Mouse (Mus musculus) heart, adult 2 months (tissue): ENCODE measurements around the gene Ccdc138. TPM values are rescaled to one million over a fixed set of nuclear protein-coding genes. Genes with fewer than 3 reads are reported as not detected.

Source experiments
- DNase-seq, 2 experiments: peaks; one replicate each; pipeline ENCODE4 v3.0.0; 2021
- H3K27ac ChIP-seq: fragments of 200-600 bp; 2 replicates; pipeline ENCODE4 v1.8.1; 2022
- H3K27me3 ChIP-seq: fragments of 200-500 bp; 2 replicates; pipeline ENCODE4 v1.6.1; 2012; ENCODE audit warnings: mild to moderate bottlenecking, low read length, inconsistent platforms, mixed read lengths; ENCODE audit not compliant: control insufficient read depth, insufficient read depth
- H3K36me3 ChIP-seq: fragments of 200-500 bp; 2 replicates; pipeline ENCODE4 v1.6.1; 2012; ENCODE audit warnings: low read length, inconsistent platforms; ENCODE audit not compliant: control insufficient read depth, insufficient read depth
- H3K4me1 ChIP-seq: fragments of 200-500 bp; 2 replicates; pipeline ENCODE4 v1.6.1; 2011; ENCODE audit warnings: low read length; ENCODE audit not compliant: control insufficient read depth, insufficient read depth
- H3K4me3 ChIP-seq: fragments of 200-600 bp; 2 replicates; pipeline ENCODE4 v1.8.1; 2022
- H3K79me2 ChIP-seq: fragments of 200-500 bp; replicated peaks from 2 replicates; pipeline ENCODE4 v1.6.1; 2012; ENCODE audit warnings: mild to moderate bottlenecking, inconsistent platforms, low read length, moderate library complexity, mixed read lengths; ENCODE audit not compliant: control insufficient read depth, insufficient read depth
- H3K9ac ChIP-seq: fragments of 200-500 bp; 2 replicates; pipeline ENCODE4 v1.6.1; 2012; ENCODE audit warnings: low read depth, mild to moderate bottlenecking, control low read depth, inconsistent platforms, low read length, mixed read lengths
- CTCF ChIP-seq: fragments of 200-600 bp; IDR thresholded peaks from 2 replicates; pipeline ENCODE4 v1.8.1; 2022; ENCODE audit warnings: antibody characterized with exemption, mild to moderate bottlenecking, moderate library complexity
- EP300 ChIP-seq: fragments of 200-500 bp; IDR thresholded peaks from 2 replicates; pipeline ENCODE4 v1.6.1; 2011; ENCODE audit warnings: low read depth, low read length, control low read depth; ENCODE audit not compliant: insufficient read depth
- POLR2A ChIP-seq: fragments of 200-500 bp; IDR thresholded peaks from 2 replicates; pipeline ENCODE4 v1.6.1; 2011; ENCODE audit warnings: mild to moderate bottlenecking, low read depth, low read length, control low read depth; ENCODE audit not compliant: insufficient read depth
- WGBS: fragments of 180-500 bp; shearing (Covaris S2); methylation state at CpG from one replicate; pipeline ENCODE4 v1.1.7; 2018; 5-methylcytosine and 5-hydroxymethylcytosine counted together
- intact Hi-C: fragments of 180-260 bp; cut with DNase I; formaldehyde crosslinking; loops from one replicate; pipeline ENCODE4 v1.15.1; 2025
- polyA plus RNA-seq: library from polyadenylated mRNA; depleted of rRNA; stranded (reverse); fragments of >200 nt; gene quantifications from 2 replicates; pipeline ENCODE4 v1.2.3, GENCODE M21; 2012
- total RNA-seq, 2 experiments: library from RNA; stranded (reverse); gene quantifications; 2 replicates each; pipeline ENCODE4 v1.2.3; 2021

The Ccdc138 gene
- total and polyA plus RNA-seq, 3 experiments: 0.21 to 0.70 (median 0.43) TPM

GRCm38 (mm10) chr10:58604779-58605178, 107.0 kb downstream of the Ccdc138 start:
- no peaks in the 10 kb centered on the region for H3K27me3 ChIP-seq
- H3K36me3 ChIP-seq: no peaks in the 10 kb centered on the region
- no peaks in the 10 kb centered on the region for H3K79me2 ChIP-seq
- peak; percentile 38 to 78 for DNase-seq
- H3K4me1 ChIP-seq: peaks cover 3% of the 10 kb centered on the region; the same call in 1 of the 2 replicates
- H3K4me3 ChIP-seq: no peak overlapping the region
- no peak overlapping the region for H3K9ac ChIP-seq
- WGBS: 27% methylated on average over 2 of the region's 2 CpGs
- TF ChIP-seq EP300: no peak
- no peak for TF ChIP-seq POLR2A
- TF ChIP-seq CTCF: no peak
- intact Hi-C loops: no loop called here
- peak overlapping the region; percentile 43 for H3K27ac ChIP-seq

DNA sequence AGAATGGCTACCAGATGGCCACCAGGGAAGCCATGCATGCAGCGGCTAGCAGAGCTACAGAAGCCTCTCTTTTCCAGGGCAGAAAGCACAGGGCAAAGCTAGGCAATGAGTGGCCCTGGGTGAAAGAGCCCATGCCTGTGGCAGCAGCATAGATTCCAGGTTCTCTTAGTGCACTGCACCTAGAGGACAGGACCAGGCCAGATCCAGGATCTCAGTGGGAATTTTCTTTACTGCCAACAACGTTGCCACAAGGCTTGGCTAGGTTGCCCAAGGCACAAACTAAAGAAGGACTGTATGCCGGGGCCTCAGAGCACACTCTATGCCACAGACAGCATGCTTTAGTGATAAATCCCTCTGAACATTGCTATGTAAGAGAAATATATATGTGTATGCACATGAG, 108.6 kb downstream of the Ccdc138 start:
- H3K4me1 ChIP-seq: peaks cover 5% of the 10 kb centered on the region
- no peak overlapping the region for H3K9ac ChIP-seq
- DNase-seq: no peak
- H3K4me3 ChIP-seq: no peak overlapping the region
- TF ChIP-seq EP300: no peak
- no peak for TF ChIP-seq POLR2A
- no peak for TF ChIP-seq CTCF
- no peaks in the 10 kb centered on the region for H3K36me3 ChIP-seq
- H3K27ac ChIP-seq: no peak overlapping the region
- 85% methylated on average over 3 of the region's 3 CpGs for WGBS
- intact Hi-C loops: no loop called here
- no peaks in the 10 kb centered on the region for H3K27me3 ChIP-seq
- H3K79me2 ChIP-seq: no peaks in the 10 kb centered on the region

DNA sequence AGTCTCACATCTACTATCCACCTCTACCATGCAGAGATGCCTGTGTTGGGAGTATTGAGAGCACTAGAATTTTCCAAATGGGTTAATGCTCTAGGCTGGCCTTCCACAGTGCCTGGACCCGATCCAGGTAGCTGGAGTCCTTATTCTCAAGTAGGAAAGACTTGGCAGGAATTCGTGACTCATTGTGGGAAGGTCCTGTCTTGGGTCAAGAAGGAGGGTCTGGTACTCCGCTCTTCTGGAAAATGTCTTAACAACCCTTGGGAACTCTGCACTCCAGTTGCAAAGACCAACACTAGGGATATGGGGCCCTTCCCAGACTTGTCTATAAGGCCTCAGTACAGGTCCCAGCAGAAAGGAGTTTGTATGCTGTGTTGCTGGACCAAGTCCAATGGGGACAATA, 111.1 kb downstream of the Ccdc138 start:
- Histone ChIP-seq H3K36me3 (no peaks in the 10 kb centered on the region), H3K4me1 (peaks cover 5% of the 10 kb centered on the region), H3K27me3 (no peaks in the 10 kb centered on the region), H3K9ac (no peak overlapping the region), H3K79me2 (no peaks in the 10 kb centered on the region), H3K4me3 (no peak overlapping the region), H3K27ac (no peak overlapping the region)
- no peak for TF ChIP-seq POLR2A
- no peak for TF ChIP-seq EP300
- no peak for TF ChIP-seq CTCF
- no peak for DNase-seq
- intact Hi-C loops: no loop called here
- WGBS: 36% methylated on average over 3 of the region's 3 CpGs

- Histone ChIP-seq H3K79me2 (no peaks in the 10 kb centered on the region), H3K4me3 (no peak overlapping the region), H3K9ac (no peak overlapping the region), H3K27ac (peak overlapping the region; percentile 56), H3K4me1 (peaks cover 2% of the 10 kb centered on the region), H3K27me3 (no peaks in the 10 kb centered on the region), H3K36me3 (no peaks in the 10 kb centered on the region)
- WGBS: 49% methylated on average over 7 of the region's 7 CpGs
- TF ChIP-seq EP300 (peak; percentile 51; the same call in 1 of the 2 replicates), CTCF (no peak)
- intact Hi-C loops: no loop called here
- DNase-seq: peak; percentile 33 to 49
Observed at GRCm38 (mm10) chr10:58610484-58611261, 112.9 kb downstream of the Ccdc138 start.

DNA sequence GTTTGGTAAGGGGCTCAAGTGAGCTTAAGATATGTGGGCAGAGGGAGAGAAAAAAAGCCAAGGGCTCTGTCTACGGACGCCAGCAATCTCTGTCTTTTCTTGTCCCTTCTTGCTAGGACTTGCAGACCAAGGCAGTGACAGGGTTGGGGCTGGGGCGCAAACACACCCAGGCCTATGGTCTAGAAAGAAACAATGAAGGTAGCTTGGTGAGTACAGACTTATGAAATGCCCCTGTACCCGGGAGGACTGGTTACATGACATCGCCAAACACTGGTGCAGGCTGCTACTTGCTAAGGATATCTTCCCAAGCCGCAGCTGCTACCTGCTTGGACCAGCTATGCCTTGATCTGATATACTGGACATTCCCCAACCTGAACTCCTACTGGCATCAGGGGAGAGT, 116.9 kb downstream of the Ccdc138 start:
- intact Hi-C loops: no loop called here
- TF ChIP-seq EP300: no peak
- no peak for TF ChIP-seq POLR2A
- TF ChIP-seq CTCF: no peak
- no peak for DNase-seq
- Histone ChIP-seq H3K27me3 (no peaks in the 10 kb centered on the region), H3K4me3 (no peak overlapping the region), H3K79me2 (no peaks in the 10 kb centered on the region), H3K36me3 (no peaks in the 10 kb centered on the region), H3K4me1 (peaks cover 2% of the 10 kb centered on the region), H3K27ac (no peak overlapping the region), H3K9ac (no peak overlapping the region)
- 86% methylated on average over 6 of the region's 6 CpGs for WGBS

GRCm38 (mm10) chr10:58616565-58616964, 118.8 kb downstream of the Ccdc138 start:
- intact Hi-C loops: no loop called here
- TF ChIP-seq POLR2A (no peak), CTCF (no peak), EP300 (no peak)
- no peaks in the 10 kb centered on the region for H3K4me1 ChIP-seq
- no peak overlapping the region for H3K4me3 ChIP-seq
- H3K79me2 ChIP-seq: no peaks in the 10 kb centered on the region
- no peak overlapping the region for H3K9ac ChIP-seq
- no peak overlapping the region for H3K27ac ChIP-seq
- no peaks in the 10 kb centered on the region for H3K36me3 ChIP-seq
- H3K27me3 ChIP-seq: no peaks in the 10 kb centered on the region
- 89% methylated on average over 5 of the region's 5 CpGs for whole genome bisulfite sequencing
- no peak for DNase-seq
